Mouse (Mus musculus): ENCODE measurements around the gene Hist1h3d. TPM values are rescaled to one million over a fixed set of nuclear protein-coding genes. Genes with fewer than 3 reads are reported as not detected.

Hist1h3d gene
- polyA plus RNA-seq (2017; shearing (Covaris generic)), result 0.18 TPM

GRCm38 (mm10) chr13:23575271-23575851, at the start of gene Hist1h3d:
Gene Hist1h3d, plus strand, starts transcription at chr13:23575763.

GRCm38 (mm10) chr13:23530901-23531875, 44.4 kb upstream of the Hist1h3d start, which contains the start of gene Hist1h4h:
Gene Hist1h4h, plus strand, starts transcription at chr13:23531050.

GRCm38 (mm10) chr13:23533560-23534367, 41.8 kb upstream of the Hist1h3d start, which contains the start of gene Hist1h2af:
Gene Hist1h2af, plus strand, starts transcription at chr13:23533906.

GRCm38 (mm10) chr13:23535137-23536075, 40.2 kb upstream of the Hist1h3d start, which contains the start of gene Hist1h3g:
Gene Hist1h3g, plus strand, starts transcription at chr13:23535422.

GRCm38 (mm10) chr13:23542999-23543607, 32.5 kb upstream of the Hist1h3d start, which contains the start of gene Hist1h2bh:
Gene Hist1h2bh, minus strand, starts transcription at chr13:23543392.

GRCm38 (mm10) chr13:23543965-23544786, 31.4 kb upstream of the Hist1h3d start, which contains the start of gene Hist1h3f:
Gene Hist1h3f, plus strand, starts transcription at chr13:23544052.

GRCm38 (mm10) chr13:23551146-23551834, 24.3 kb upstream of the Hist1h3d start, which contains the start of gene Hist1h4f:
Gene Hist1h4f, minus strand, starts transcription at chr13:23551648.

GRCm38 (mm10) chr13:23552962-23553361, 22.6 kb upstream of the Hist1h3d start, which contains the start of gene Hist1h1d:
Gene Hist1h1d, plus strand, starts transcription at chr13:23553262.

GRCm38 (mm10) chr13:23561883-23562659, 13.5 kb upstream of the Hist1h3d start, which contains the start of gene Hist1h3e:
Gene Hist1h3e, minus strand, starts transcription at chr13:23562369.

GRCm38 (mm10) chr13:23571022-23571503, 4.5 kb upstream of the Hist1h3d start, which contains the start of the genes Hist1h2ae and Hist1h2bg:
Gene Hist1h2ae, minus strand, starts transcription at chr13:23571220.
Gene Hist1h2bg, plus strand, starts transcription at chr13:23571396.

GRCm38 (mm10) chr13:23573898-23574524, 1.6 kb upstream of the Hist1h3d start, which contains the start of the genes Hist1h2bf and Hist1h2ad:
Gene Hist1h2bf, minus strand, starts transcription at chr13:23574196.
Gene Hist1h2ad, plus strand, starts transcription at chr13:23574381.

GRCm38 (mm10) chr13:23581408-23582218, 6.0 kb downstream of the Hist1h3d start, which contains the start of gene Hist1h4d:
Gene Hist1h4d, plus strand, starts transcription at chr13:23581598.

GRCm38 (mm10) chr13:23620733-23621531, 45.4 kb downstream of the Hist1h3d start, which contains the start of gene Hist1h2be:
Gene Hist1h2be, minus strand, starts transcription at chr13:23621124.

GRCm38 (mm10) chr13:23622175-23622671, 46.7 kb downstream of the Hist1h3d start, which contains the start of gene Hist1h1e:
Gene Hist1h1e, minus strand, starts transcription at chr13:23622558.

